In genomic region chr9:71676988-71677688, GRCm38 (mm10) we compare ENCODE assay signal across 14 mouse cellular contexts.
DNase-seq lines count a peak whose midpoint lies in the region; ATAC-seq lines count a peak whose summit lies in the region.
"Had no signal": no experiment of that assay in that cellular context is flagged by ENCODE, and none has a peak within 500 bp of the region (broad histone marks: within the 10 kb centered on the region; RNA-seq: fewer than 3 reads in every experiment).

No protein-coding gene starts in this region.

- no peak overlapping the region for H3K27ac ChIP-seq in lung, embryonic 16.5 days (ENCODE audit: low read length)
- H3K27ac ChIP-seq in heart, embryonic 14.5 days (replicated peaks in 1 of 2; ENCODE audit: control insufficient read depth in 1 of 2, insufficient read depth in 1 of 2, low read depth in 2 of 2, low read length in 2 of 2): peak overlapping the region; percentile 55 to 62
- H3K27ac ChIP-seq in hindbrain, embryonic 11.5 days (ENCODE audit: low read depth, low read length): no peak overlapping the region

- 0 out of 2 replicates have a peak, but pooled peaks have one; percentile 22 for ATAC-seq in lung, embryonic 16.5 days (ENCODE audit: low read depth)
- ATAC-seq in heart, embryonic 14.5 days (ENCODE audit: insufficient number of reproducible peaks, insufficient read depth, low FRiP score, low read depth): no peak
- ATAC-seq in megakaryocyte-erythroid progenitor cell, adult 5-6 weeks (replicated peaks; ENCODE audit: low FRiP score, low TSS enrichment, poor library complexity, severe bottlenecking): peak; percentile 50; the same call in 1 of the 2 replicates
- ATAC-seq in hindbrain, embryonic 11.5 days (ENCODE audit: low FRiP score): no peak
- ATAC-seq: Patski had no signal

- no peak overlapping the region for H3K4me2 ChIP-seq in lung, embryonic 16.5 days (ENCODE audit: low read depth, low read length)
- H3K4me2 ChIP-seq in heart, embryonic 14.5 days (ENCODE audit: low read length): no peak overlapping the region
- H3K4me2 ChIP-seq in hindbrain, embryonic 11.5 days (replicated peaks; ENCODE audit: low read depth, low read length): no peak overlapping the region
- H3K4me2 ChIP-seq: limb, embryonic 13.5 days; neural tube, embryonic 13.5 days had no signal

- no peaks in the 10 kb centered on the region for H3K36me3 ChIP-seq in lung, embryonic 16.5 days (ENCODE audit: control insufficient read depth, insufficient read depth, low read length)
- H3K36me3 ChIP-seq in heart, embryonic 14.5 days (ENCODE audit: control insufficient read depth, insufficient read depth, low read length): 0 out of 2 replicates have a peak, but pooled peaks cover 6% of the 10 kb centered on the region
- H3K36me3 ChIP-seq in hindbrain, embryonic 11.5 days (ENCODE audit: control insufficient read depth, insufficient read depth, low read length): no peaks in the 10 kb centered on the region
- H3K36me3 ChIP-seq: neural tube, embryonic 13.5 days had no signal

- no peak overlapping the region for H3K4me3 ChIP-seq in lung, embryonic 16.5 days (ENCODE audit: low read length)
- no peak overlapping the region for H3K4me3 ChIP-seq in heart, embryonic 14.5 days (ENCODE audit: control insufficient read depth in 1 of 2, insufficient read depth in 1 of 2, low read depth in 1 of 2, low read length in 2 of 2)
- no peak overlapping the region for H3K4me3 ChIP-seq in hindbrain, embryonic 11.5 days (ENCODE audit: low read depth, low read length)
- H3K4me3 ChIP-seq: limb, embryonic 13.5 days; neural tube, embryonic 13.5 days had no signal

- H3K27me3 ChIP-seq in lung, embryonic 16.5 days (ENCODE audit: control insufficient read depth, insufficient read depth, low read depth, low read length): no peaks in the 10 kb centered on the region
- no peaks in the 10 kb centered on the region for H3K27me3 ChIP-seq in heart, embryonic 14.5 days (ENCODE audit: control insufficient read depth, insufficient read depth, low read length)
- no peaks in the 10 kb centered on the region for H3K27me3 ChIP-seq in hindbrain, embryonic 11.5 days (ENCODE audit: control insufficient read depth, insufficient read depth, low read length)
- H3K27me3 ChIP-seq: limb, embryonic 13.5 days; neural tube, embryonic 13.5 days; Patski had no signal

- DNase-seq in heart, adult 9 months (ENCODE audit: low spot score in 2 of 2): peak; percentile 39 to 49
- no peak for DNase-seq in heart, postnatal 25 days (ENCODE audit: low spot score)
- no peak for DNase-seq in lung, postnatal 10 days
- DNase-seq in hindbrain, embryonic 11.5 days (ENCODE audit: low spot score): no peak
- no peak for DNase-seq in cerebellum, adult 18-20 months
- DNase-seq: midbrain, embryonic 14.5 days; right cerebral cortex, adult 18-20 months; thymus, postnatal 14 days had no signal

- WGBS in lung, embryonic 16.5 days: 24% methylated on average over 5 of the region's 5 CpGs
- WGBS in heart, embryonic 14.5 days: 8% methylated on average over 5 of the region's 5 CpGs
- WGBS in hindbrain, embryonic 11.5 days: 75% methylated on average over 5 of the region's 5 CpGs

- 0 out of 2 replicates have a peak, but pooled peaks cover 4% of the 10 kb centered on the region for H3K9me3 ChIP-seq in lung, embryonic 16.5 days (ENCODE audit: control insufficient read depth, low read length)
- H3K9me3 ChIP-seq in heart, embryonic 14.5 days (ENCODE audit: control insufficient read depth, low read length): no peaks in the 10 kb centered on the region
- H3K9me3 ChIP-seq in hindbrain, embryonic 11.5 days (ENCODE audit: control insufficient read depth, low read length): no peaks in the 10 kb centered on the region
- H3K9me3 ChIP-seq: limb, embryonic 13.5 days; neural tube, embryonic 13.5 days had no signal

- intact Hi-C loops in heart, postnatal 25 days (cut with DNase I): no loop called here

- peaks cover 9% of the 10 kb centered on the region for H3K4me1 ChIP-seq in lung, embryonic 16.5 days (replicated peaks; ENCODE audit: control insufficient read depth, insufficient read depth, low read length)
- peaks cover 18 to 36% of the 10 kb centered on the region in 2 experiments for H3K4me1 ChIP-seq in heart, embryonic 14.5 days (ENCODE audit: control insufficient read depth in 2 of 2, insufficient read depth in 2 of 2, low read length in 2 of 2)
- no peaks in the 10 kb centered on the region for H3K4me1 ChIP-seq in hindbrain, embryonic 11.5 days (replicated peaks; ENCODE audit: control insufficient read depth, insufficient read depth, low read length)

- H3K9ac ChIP-seq in lung, embryonic 16.5 days (ENCODE audit: low read length): no peak overlapping the region
- H3K9ac ChIP-seq in heart, embryonic 14.5 days (ENCODE audit: low read length): no peak overlapping the region
- no peak overlapping the region for H3K9ac ChIP-seq in hindbrain, embryonic 11.5 days (ENCODE audit: low read depth, low read length)
- H3K9ac ChIP-seq: limb, embryonic 13.5 days; neural tube, embryonic 13.5 days had no signal

Comparison
In these comparisons a context has a peak if more than half of its experiments do, and no peak if none do; other contexts are left out.
1. DNase-seq: peak in heart, adult 9 months (2 of 2); none in heart, postnatal 25 days (single experiment), lung, postnatal 10 days (single experiment), hindbrain, embryonic 11.5 days (single experiment) and cerebellum, adult 18-20 months (0 of 2).
2. ATAC-seq: peak in lung, embryonic 16.5 days (single experiment) and megakaryocyte-erythroid progenitor cell, adult 5-6 weeks (single experiment); none in heart, embryonic 14.5 days (single experiment) and hindbrain, embryonic 11.5 days (single experiment).
3. H3K27ac ChIP-seq: peak in heart, embryonic 14.5 days (2 of 2); none in lung, embryonic 16.5 days (single experiment) and hindbrain, embryonic 11.5 days (single experiment).